Mouse (Mus musculus) kidney, embryonic 16.5 days (tissue): ENCODE data around the gene Chac2. TPM values are rescaled to one million over a fixed set of nuclear protein-coding genes. Genes with fewer than 3 reads are reported as not detected.
A peak's percentile ranks its signal among the peaks of the same experiment; 100 is the strongest.
"Not testable (repeated sequence)": the region's sequence is repeated elsewhere in the genome, so short reads cannot be mapped to it uniquely, and the experiment has no call there.

Source experiments
- ATAC-seq: fragments of 200-750 bp; cut with Nextera tagmentation; 2 replicates; pipeline ENCODE4 v1.8.0; 2017; ENCODE audit warnings: moderate TSS enrichment; ENCODE audit not compliant: low FRiP score, low TSS enrichment
- H3K27ac ChIP-seq: fragments of 300-500 bp; sonication (generic); 2 replicates; pipeline ENCODE4 v1.5.1; 2014; ENCODE audit warnings: low read length
- H3K27me3 ChIP-seq: fragments of 300-500 bp; sonication (generic); 2 replicates; pipeline ENCODE4 v1.6.1; 2014; ENCODE audit warnings: low read length, control low read depth, mixed read lengths; ENCODE audit not compliant: insufficient read depth
- H3K36me3 ChIP-seq: fragments of 300-500 bp; sonication (generic); 2 replicates; pipeline ENCODE4 v1.6.1; 2014; ENCODE audit warnings: low read length, control low read depth, mixed read lengths; ENCODE audit not compliant: insufficient read depth
- H3K4me1 ChIP-seq: fragments of 300-500 bp; sonication (generic); 2 replicates; pipeline ENCODE4 v1.6.1; 2014; ENCODE audit warnings: low read length, control low read depth, mixed read lengths; ENCODE audit not compliant: insufficient read depth
- H3K4me2 ChIP-seq: fragments of 300-500 bp; sonication (generic); replicated peaks from 2 replicates; pipeline ENCODE4 v1.6.1; 2014; ENCODE audit warnings: low read depth, low read length
- H3K4me3 ChIP-seq: fragments of 300-500 bp; sonication (generic); 2 replicates; pipeline ENCODE4 v1.5.1; 2014; ENCODE audit warnings: mild to moderate bottlenecking, low read length
- H3K9ac ChIP-seq: fragments of 300-500 bp; sonication (generic); replicated peaks from 2 replicates; pipeline ENCODE4 v1.6.1; 2014; ENCODE audit warnings: low read length
- H3K9me3 ChIP-seq: fragments of 300-500 bp; sonication (generic); 2 replicates; pipeline ENCODE4 v1.6.1; 2016; ENCODE audit warnings: low read length, control low read depth
- WGBS: fragments of 180-500 bp; shearing (Covaris S2); extraction: QIAGEN DNeasy Blood & Tissue Kit; methylation state at CpG from one replicate; pipeline ENCODE4 v1.1.7; 2014; 5-methylcytosine and 5-hydroxymethylcytosine counted together
- polyA plus RNA-seq: library from polyadenylated mRNA; unstranded; fragments of >200 nt; fragmentation: Nextera tagmentation; extraction: Ambion mirVana; gene quantifications from 2 replicates; pipeline ENCODE4 v1.2.1, GENCODE M21; 2015

The Chac2 gene
- polyA plus RNA-seq = 18.3 and 19.8 TPM in 2 replicates

DNA sequence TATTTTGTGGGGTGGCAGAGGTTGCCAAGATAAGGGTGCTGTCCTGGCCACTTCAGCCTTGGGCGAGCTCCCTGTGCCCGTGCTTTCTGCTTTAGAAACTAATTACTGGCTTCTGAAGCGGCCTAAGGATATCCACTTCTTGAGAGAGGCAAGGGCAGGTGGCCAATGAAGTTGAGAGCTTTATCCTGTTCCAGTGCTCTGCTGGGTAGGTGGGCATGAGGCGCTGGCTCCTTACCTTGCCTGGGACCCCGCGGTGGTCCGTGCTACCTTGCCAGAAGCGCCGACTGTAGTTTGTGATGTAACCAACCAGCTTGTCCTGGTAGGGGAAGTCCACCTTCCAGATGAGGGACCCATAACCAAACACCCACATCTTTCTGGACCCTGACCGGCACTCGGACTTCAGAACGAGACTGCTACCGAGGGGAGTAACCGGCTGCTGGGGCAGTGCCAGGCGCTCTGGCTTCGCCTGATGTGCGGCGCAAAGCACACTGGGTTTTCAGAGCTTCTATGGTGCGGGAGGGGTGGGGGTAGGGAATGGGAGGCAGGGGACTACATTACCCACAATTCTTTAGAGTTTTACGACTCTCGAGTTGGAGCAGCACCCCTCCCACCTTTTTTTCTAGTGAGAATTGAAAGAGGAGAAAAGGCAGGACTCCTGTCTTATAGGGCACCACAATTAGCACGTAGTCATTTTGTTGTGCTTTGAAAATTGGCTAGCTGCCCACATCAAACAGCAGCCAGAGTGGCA lies at the start of gene Chac2:
TSS of gene Chac2 (minus strand) at position 474 of the 748 bp plus-strand sequence.
- H3K4me3 ChIP-seq = peak within 1 kb of the TSS; percentile 72
- H3K9me3 ChIP-seq = no peaks in the 10 kb centered on the region
- no peaks in the 10 kb centered on the region for H3K36me3 ChIP-seq
- no peaks in the 10 kb centered on the region for H3K27me3 ChIP-seq
- peak within 1 kb of the TSS; percentile 72 for H3K4me2 ChIP-seq
- peaks cover 5% of the 10 kb centered on the region for H3K4me1 ChIP-seq
- H3K27ac ChIP-seq = peak within 1 kb of the TSS; percentile 87
- H3K9ac ChIP-seq = peak within 1 kb of the TSS; percentile 79
- ATAC-seq = peak; percentile 99
- WGBS = under 1% methylated on average over 22 of the region's 22 CpGs

DNA sequence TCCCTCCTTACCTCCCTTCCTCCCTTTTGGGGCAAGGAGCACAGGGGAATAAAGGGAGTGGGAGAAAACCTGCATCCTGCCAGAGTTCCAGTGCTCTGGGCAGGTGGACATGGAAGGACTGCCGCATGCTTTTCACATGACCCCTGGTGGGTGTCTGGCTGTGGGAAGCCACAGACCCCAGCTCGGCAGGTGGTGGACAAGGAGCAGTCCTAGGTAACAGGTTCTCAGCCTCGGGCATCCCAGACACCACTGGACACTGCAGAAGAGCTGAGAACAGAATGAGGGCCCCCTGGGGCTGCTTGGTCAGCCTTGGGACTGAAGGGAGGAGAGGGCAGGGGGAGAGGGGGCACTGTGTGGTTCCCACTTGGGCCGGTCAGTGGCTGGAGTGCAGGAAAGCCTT lies 48.8 kb upstream of the Chac2 start:
- H3K4me3 ChIP-seq = no peak overlapping the region
- peaks cover 20% of the 10 kb centered on the region for H3K36me3 ChIP-seq
- WGBS = 92% methylated on average over 4 of the region's 4 CpGs
- H3K27me3 ChIP-seq = no peaks in the 10 kb centered on the region
- H3K9me3 ChIP-seq = peaks cover 6% of the 10 kb centered on the region
- no peak overlapping the region for H3K9ac ChIP-seq
- H3K27ac ChIP-seq = no peak overlapping the region
- no peak overlapping the region for H3K4me2 ChIP-seq
- no peak for ATAC-seq
- no peaks in the 10 kb centered on the region for H3K4me1 ChIP-seq

DNA sequence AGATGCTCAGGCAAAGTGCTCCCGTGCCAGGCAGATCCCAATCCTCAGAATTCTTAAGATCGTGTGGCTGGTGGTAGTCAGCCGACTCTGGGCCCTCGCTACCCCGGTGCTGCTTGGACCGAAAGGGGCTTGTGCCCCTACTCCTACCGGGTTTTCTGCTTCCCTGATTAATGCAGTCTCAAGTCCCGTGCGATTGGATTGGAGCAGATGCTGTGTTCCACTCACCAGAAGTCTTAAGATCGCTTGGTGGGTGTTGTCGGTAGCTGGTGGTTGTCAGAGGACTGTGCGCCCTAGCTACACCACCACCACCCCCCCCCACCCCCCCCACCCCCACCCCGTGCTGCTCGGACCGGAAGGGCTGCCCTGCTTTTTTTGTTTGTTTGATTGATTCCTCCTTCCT lies 31.3 kb upstream of the Chac2 start:
- H3K9me3 ChIP-seq, H3K27me3 ChIP-seq, ATAC-seq, H3K36me3 ChIP-seq, H3K4me1 ChIP-seq, H3K27ac ChIP-seq, H3K4me3 ChIP-seq, H3K9ac ChIP-seq, H3K4me2 ChIP-seq: not testable (repeated sequence)
- WGBS = 78% methylated on average over 15 of the region's 15 CpGs

DNA sequence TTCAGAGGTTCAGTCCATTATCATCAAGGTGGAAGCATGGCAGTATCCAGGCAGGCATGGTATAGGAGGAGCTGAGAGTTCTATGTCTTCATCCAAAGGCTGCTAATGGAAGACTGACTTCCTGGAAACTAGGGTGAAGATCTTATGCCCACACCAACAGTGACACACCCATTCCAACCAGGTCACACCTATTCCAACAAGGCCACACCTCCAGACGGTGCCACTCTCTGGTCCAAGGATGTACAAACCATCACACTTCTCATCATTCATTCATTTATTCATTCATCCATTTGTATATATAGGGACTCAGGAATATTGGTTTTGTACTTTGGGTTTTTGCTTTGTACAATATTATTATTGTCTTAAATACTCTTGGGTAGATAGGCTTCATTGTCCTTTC lies 23.5 kb upstream of the Chac2 start:
- H3K4me3 ChIP-seq, H3K27me3 ChIP-seq, H3K9me3 ChIP-seq, H3K9ac ChIP-seq, ATAC-seq, H3K4me2 ChIP-seq, H3K36me3 ChIP-seq, H3K27ac ChIP-seq, H3K4me1 ChIP-seq: not testable (repeated sequence)
- WGBS = 92% methylated on average over 1 of the region's 1 CpGs

DNA sequence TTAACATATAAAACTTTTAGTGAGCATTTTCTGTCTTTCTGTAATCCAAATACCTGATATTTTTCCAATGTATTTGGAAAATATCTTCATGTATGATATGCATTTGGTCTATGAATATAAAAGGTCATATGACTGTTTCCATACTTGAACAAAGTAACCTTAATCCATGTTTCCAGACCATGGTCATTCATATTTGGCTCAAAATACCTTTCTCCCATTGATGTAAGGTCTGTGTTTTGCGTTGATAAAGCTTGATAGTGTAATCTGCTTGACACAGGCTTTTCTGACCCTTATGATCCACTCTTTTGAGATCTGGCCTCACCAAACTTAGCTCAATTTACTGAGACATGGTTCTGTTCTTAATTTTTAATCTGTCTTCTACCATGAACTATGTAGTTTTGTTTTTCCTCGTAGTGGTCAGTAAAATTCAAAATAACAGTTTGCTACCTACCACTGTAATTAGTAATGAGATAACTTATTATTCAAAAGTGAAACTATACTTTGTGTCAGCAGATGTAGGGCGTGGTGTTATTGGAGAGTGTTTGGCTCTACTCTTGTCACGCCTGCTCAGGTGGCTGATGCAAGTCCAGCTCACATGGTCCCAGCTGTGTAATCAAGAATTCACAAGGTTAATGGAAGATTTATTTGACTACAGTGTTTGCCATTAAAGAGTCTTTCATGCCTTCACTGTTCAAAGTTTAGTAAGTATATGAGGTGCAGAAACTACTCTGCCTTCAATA lies 15.2 kb upstream of the Chac2 start:
- WGBS = 79% methylated on average over 4 of the region's 4 CpGs
- Histone ChIP-seq H3K9me3 (no peaks in the 10 kb centered on the region), H3K36me3 (0 out of 2 replicates have a peak, but pooled peaks cover 3% of the 10 kb centered on the region), H3K27me3 (no peaks in the 10 kb centered on the region), H3K4me2 (no peak overlapping the region), H3K4me3 (no peak overlapping the region), H3K9ac (no peak overlapping the region), H3K4me1 (no peaks in the 10 kb centered on the region), H3K27ac (no peak overlapping the region)
- peak; percentile 65; the same call in 1 of the 2 replicates for ATAC-seq

DNA sequence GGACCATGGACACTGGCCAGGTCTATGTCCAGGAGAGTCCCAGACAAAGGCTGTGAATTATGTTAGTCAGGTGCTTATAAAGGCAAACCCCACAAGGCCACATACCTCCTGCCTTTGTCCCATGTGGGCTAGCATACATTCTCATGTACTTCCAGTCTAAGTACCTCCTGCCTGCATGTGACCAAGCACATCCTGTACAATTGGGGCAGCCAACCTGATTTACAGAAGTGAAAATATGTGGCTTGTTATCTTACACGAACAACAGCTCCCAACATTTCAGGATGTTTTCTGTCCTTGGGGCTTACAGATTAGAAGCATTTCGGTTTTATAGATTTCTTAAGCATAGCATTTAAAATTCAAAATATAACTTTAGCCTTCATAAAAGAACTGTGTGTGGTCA lies 13.9 kb upstream of the Chac2 start:
- H3K36me3 ChIP-seq = no peaks in the 10 kb centered on the region
- H3K9ac ChIP-seq = no peak overlapping the region
- H3K27ac ChIP-seq = no peak overlapping the region
- H3K27me3 ChIP-seq = no peaks in the 10 kb centered on the region
- WGBS = 87% methylated on average over 2 of the region's 2 CpGs
- no peaks in the 10 kb centered on the region for H3K9me3 ChIP-seq
- H3K4me1 ChIP-seq = no peaks in the 10 kb centered on the region
- H3K4me3 ChIP-seq = no peak overlapping the region
- no peak overlapping the region for H3K4me2 ChIP-seq
- ATAC-seq = peak; percentile 19; the same call in 1 of the 2 replicates

DNA sequence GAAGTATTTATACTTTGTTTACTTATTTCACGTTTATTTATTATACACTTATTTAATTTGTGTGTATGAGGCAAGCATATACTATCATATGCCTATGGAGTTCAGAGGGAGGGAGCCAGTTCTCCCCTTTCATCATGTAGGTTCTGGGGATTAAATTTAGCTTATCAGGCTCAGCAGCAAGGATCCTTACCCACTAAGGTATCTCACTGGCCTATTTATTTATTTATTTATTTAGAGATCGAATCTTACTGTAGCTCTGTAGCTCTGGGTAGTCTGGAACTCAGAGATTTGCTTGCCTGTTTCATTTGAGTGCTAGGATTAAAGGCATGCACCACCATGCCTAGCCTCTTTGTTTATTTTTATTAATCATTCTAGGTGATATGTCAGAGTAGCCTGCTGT lies 12.6 kb upstream of the Chac2 start:
- no peaks in the 10 kb centered on the region for H3K36me3 ChIP-seq
- H3K4me2 ChIP-seq = no peak overlapping the region
- no peak overlapping the region for H3K27ac ChIP-seq
- no peak for ATAC-seq
- no peak overlapping the region for H3K9ac ChIP-seq
- H3K9me3 ChIP-seq = no peaks in the 10 kb centered on the region
- H3K27me3 ChIP-seq = no peaks in the 10 kb centered on the region
- no peaks in the 10 kb centered on the region for H3K4me1 ChIP-seq
- WGBS = 84% methylated on average over 2 of the region's 2 CpGs
- H3K4me3 ChIP-seq = no peak overlapping the region

DNA sequence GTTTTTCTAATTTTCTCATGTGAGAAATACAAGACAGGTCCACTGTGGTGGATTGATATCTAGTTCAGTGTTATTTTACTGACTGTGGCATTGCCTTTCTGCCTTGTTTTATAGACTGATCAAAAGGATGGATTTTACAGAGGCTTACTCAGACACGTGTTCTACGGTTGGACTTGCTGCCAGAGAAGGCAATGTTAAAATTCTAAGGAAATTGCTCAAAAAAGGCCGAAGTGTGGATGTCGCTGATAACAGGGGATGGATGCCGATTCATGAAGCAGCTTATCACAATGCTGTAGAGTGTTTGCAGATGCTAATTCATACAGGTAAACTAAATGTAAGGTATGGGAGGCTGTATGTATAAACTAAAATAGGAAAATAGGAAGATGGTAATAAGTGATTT lies 12.0 kb upstream of the Chac2 start:
- Histone ChIP-seq H3K9me3 (no peaks in the 10 kb centered on the region), H3K36me3 (no peaks in the 10 kb centered on the region), H3K4me3 (no peak overlapping the region), H3K9ac (no peak overlapping the region), H3K27ac (no peak overlapping the region), H3K27me3 (no peaks in the 10 kb centered on the region), H3K4me2 (no peak overlapping the region), H3K4me1 (no peaks in the 10 kb centered on the region)
- ATAC-seq = no peak
- WGBS = 89% methylated on average over 5 of the region's 5 CpGs

DNA sequence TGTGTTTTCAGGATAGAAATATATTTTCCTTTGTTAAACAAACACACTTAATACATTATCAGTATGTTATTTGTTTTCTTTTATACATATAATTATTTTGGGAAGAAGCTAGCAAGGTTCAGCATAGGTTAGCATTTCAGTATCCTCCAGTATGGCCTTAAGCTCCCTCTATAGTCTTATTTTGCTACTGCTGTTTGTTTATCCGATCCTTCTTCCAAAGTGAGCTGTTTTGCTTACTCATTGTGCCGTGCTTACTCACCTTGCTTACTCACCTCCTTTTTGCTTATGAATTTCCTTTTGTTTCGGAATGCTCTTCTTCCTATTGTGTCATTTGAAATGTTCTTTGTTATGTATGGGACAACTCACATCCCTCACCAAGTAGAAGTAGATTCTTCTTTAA lies 10.5 kb upstream of the Chac2 start:
- no peak overlapping the region for H3K4me3 ChIP-seq
- 91% methylated on average over 3 of the region's 3 CpGs for WGBS

DNA sequence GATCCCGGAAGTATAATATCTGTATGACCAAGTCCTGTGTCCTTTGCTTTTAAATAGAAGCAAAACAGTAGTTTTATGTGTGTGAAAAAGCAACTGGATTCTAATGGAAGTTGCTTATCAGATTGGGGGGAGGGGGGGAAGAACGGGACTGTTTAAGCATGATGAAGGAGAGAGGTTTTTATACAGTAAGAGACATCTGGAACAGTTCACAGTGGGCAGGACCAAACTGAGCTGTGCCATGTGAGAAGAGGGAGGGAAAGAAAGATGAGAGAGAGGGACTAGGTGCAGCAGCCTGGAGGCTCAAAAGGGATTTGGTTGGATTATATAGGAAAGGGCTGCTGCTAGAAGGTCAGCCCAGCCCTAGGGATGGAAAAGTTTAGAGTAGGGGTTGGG lies 471 bp upstream of the Chac2 start:
- peak overlapping the region; percentile 72 for H3K4me3 ChIP-seq
- no peaks in the 10 kb centered on the region for H3K9me3 ChIP-seq
- no peaks in the 10 kb centered on the region for H3K36me3 ChIP-seq
- peak overlapping the region; percentile 72 for H3K4me2 ChIP-seq
- peak overlapping the region; percentile 66 for H3K27ac ChIP-seq
- H3K27me3 ChIP-seq = no peaks in the 10 kb centered on the region
- WGBS = 1% methylated on average over 2 of the region's 2 CpGs
- H3K9ac ChIP-seq = peak overlapping the region; percentile 79
- peak; percentile 80 for ATAC-seq
- H3K4me1 ChIP-seq = peaks cover 5% of the 10 kb centered on the region

More for the DNA sequence above, 10.5 kb upstream of the Chac2 start:
- Histone ChIP-seq H3K9me3 (no peaks in the 10 kb centered on the region), H3K36me3 (no peaks in the 10 kb centered on the region), H3K9ac (no peak overlapping the region), H3K4me2 (no peak overlapping the region), H3K27me3 (no peaks in the 10 kb centered on the region), H3K4me1 (no peaks in the 10 kb centered on the region), H3K27ac (no peak overlapping the region)
- no peak for ATAC-seq
